Mouse (Mus musculus): ENCODE data around the gene Colec11.

DNA sequence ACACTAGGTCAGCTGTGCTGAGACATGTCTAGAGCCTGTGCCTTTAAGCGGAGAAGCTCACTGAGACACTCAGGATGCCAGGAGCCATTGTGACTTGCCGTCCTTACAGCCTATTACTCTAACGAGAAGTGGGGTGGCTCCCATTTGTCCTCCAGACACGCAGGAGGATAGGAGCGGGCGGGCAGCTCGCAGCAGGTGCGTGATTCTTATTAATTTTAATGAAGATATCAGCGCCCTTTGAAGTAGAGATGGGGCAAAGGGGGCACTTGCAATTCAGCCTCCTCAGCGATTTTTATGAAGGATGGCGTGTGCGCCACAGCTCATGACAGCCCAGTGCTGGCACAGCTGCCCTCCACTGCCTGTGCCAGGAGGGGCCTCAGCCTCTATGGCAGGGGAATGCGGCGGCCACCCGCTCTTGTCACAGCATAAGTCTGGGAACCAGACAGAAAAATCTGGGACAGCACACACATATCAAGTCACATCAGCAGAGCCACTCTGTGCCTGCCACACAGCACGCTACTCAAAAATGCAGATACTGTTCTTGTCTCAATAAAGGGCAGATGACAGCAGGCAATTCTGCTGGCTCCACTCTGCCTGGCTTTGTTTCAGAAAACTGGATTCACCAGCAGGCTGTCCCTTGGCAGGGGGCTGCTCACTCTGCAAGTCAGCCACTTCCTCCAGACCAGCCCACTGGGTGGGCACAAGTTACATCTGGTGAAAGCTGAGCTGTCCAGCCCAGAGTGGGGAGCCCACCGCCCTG is 15.5 kb downstream of the Colec11 start:
- TF ChIP-seq CTCF (IDR thresholded peaks at IDR 0.05; ENCODE audit: low read depth) (no peak), EP300 (IDR thresholded peaks at IDR 0.05; ENCODE audit: low read depth) (no peak)

Measured in liver, postnatal 0 days (tissue).